Mouse (Mus musculus) liver, adult (tissue): ENCODE results near the gene Trmt1.

ENCODE experiments used
- GATA4 ChIP-seq: IDR thresholded peaks from 2 replicates; pipeline ENCODE4 v1.6.1; 2014; ENCODE audit warnings: mild to moderate bottlenecking, low read length; ENCODE audit not compliant: insufficient replicate concordance

Trmt1 gene

GRCm38 (mm10) chr8:84699861-84700322, 13.8 kb downstream of the Trmt1 start:
- TF ChIP-seq GATA4: no peak

- TF ChIP-seq GATA4: no peak
Observed at GRCm38 (mm10) chr8:84700526-84700925, 14.4 kb downstream of the Trmt1 start.

GRCm38 (mm10) chr8:84700941-84701911, 15.1 kb downstream of the Trmt1 start, which contains the start of gene Lyl1:
TSS of gene Lyl1 (plus strand) at chr8:84701457.
- TF ChIP-seq GATA4: peak; percentile 100

- no peak for TF ChIP-seq GATA4
Observed at GRCm38 (mm10) chr8:84702561-84702960, 16.5 kb downstream of the Trmt1 start.

GRCm38 (mm10) chr8:84702963-84703465, 16.9 kb downstream of the Trmt1 start:
- no peak for TF ChIP-seq GATA4

- no peak for TF ChIP-seq GATA4
Observed at GRCm38 (mm10) chr8:84703466-84704249, 17.6 kb downstream of the Trmt1 start.

GRCm38 (mm10) chr8:84704356-84704755, 18.2 kb downstream of the Trmt1 start:
- TF ChIP-seq GATA4: no peak

- TF ChIP-seq GATA4: no peak
Observed at GRCm38 (mm10) chr8:84704867-84705831, 19.0 kb downstream of the Trmt1 start.

- TF ChIP-seq GATA4: no peak
Observed at GRCm38 (mm10) chr8:84705960-84706359, 19.9 kb downstream of the Trmt1 start.

GRCm38 (mm10) chr8:84706610-84707266, 20.6 kb downstream of the Trmt1 start:
- no peak for TF ChIP-seq GATA4

GRCm38 (mm10) chr8:84707267-84707883, 21.3 kb downstream of the Trmt1 start:
- TF ChIP-seq GATA4: no peak

- no peak for TF ChIP-seq GATA4
Observed at GRCm38 (mm10) chr8:84708071-84708541, 22.0 kb downstream of the Trmt1 start.

- no peak for TF ChIP-seq GATA4
Observed at GRCm38 (mm10) chr8:84708774-84709475, 22.8 kb downstream of the Trmt1 start.

GRCm38 (mm10) chr8:84709931-84710330, 23.8 kb downstream of the Trmt1 start:
- TF ChIP-seq GATA4: no peak
